Mouse (Mus musculus): ENCODE data around the gene Phldb3.

GRCm38 (mm10) chr7:24611709-24612108, 1.1 kb downstream of the Phldb3 start:
- no peak for TF ChIP-seq CTCF (conservative IDR thresholded peaks at IDR 0.05; ENCODE audit: low read length)
- TF ChIP-seq POU5F1 (IDR thresholded peaks at IDR 0.05; ENCODE audit: borderline replicate concordance, low read length) = no peak
